Mouse (Mus musculus) embryonic facial prominence, embryonic 11.5 days (tissue): ENCODE measurements around the gene Cyp2d10. TPM values are rescaled to one million over a fixed set of nuclear protein-coding genes. Genes with fewer than 3 reads are reported as not detected.

Source experiments
- ATAC-seq: fragments of 200-750 bp; cut with Nextera tagmentation; replicated peaks from 2 replicates; pipeline ENCODE4 v1.8.0; 2017; ENCODE audit warnings: low read depth; ENCODE audit not compliant: insufficient number of reproducible peaks, low FRiP score, low TSS enrichment
- DNase-seq: peaks from one replicate; pipeline ENCODE4 v3.0.0-alpha.2; 2015; ENCODE audit warnings: low spot score
- H3K27ac ChIP-seq: fragments of 300-500 bp; sonication (generic); replicated peaks from 2 replicates; pipeline ENCODE4 v1.5.1; 2014; ENCODE audit warnings: mild to moderate bottlenecking, low read depth, low read length, control low read depth
- H3K27me3 ChIP-seq: fragments of 300-500 bp; sonication (generic); 2 replicates; pipeline ENCODE4 v1.6.1; 2014; ENCODE audit warnings: mild to moderate bottlenecking, low read length, moderate library complexity, mixed read lengths; ENCODE audit not compliant: control insufficient read depth, insufficient read depth
- H3K36me3 ChIP-seq: fragments of 300-500 bp; sonication (generic); replicated peaks from 2 replicates; pipeline ENCODE4 v1.6.1; 2014; ENCODE audit warnings: low read depth, mild to moderate bottlenecking, low read length, moderate library complexity, mixed read lengths; ENCODE audit not compliant: control insufficient read depth, insufficient read depth
- H3K4me1 ChIP-seq: fragments of 300-500 bp; sonication (generic); 2 replicates; pipeline ENCODE4 v1.6.1; 2014; ENCODE audit warnings: low read length, mixed read lengths; ENCODE audit not compliant: control insufficient read depth, insufficient read depth
- H3K4me2 ChIP-seq: fragments of 300-500 bp; sonication (generic); 2 replicates; pipeline ENCODE4 v1.6.1; 2014; ENCODE audit warnings: low read depth, mild to moderate bottlenecking, control low read depth, low read length, moderate library complexity
- H3K4me3 ChIP-seq: fragments of 300-500 bp; sonication (generic); 2 replicates; pipeline ENCODE4 v1.5.1; 2014; ENCODE audit warnings: low read depth, low read length, control low read depth
- H3K9ac ChIP-seq: fragments of 300-500 bp; sonication (generic); replicated peaks from 2 replicates; pipeline ENCODE4 v1.6.1; 2014; ENCODE audit warnings: mild to moderate bottlenecking, control low read depth, low read length
- H3K9me3 ChIP-seq: fragments of 300-500 bp; sonication (generic); replicated peaks from 2 replicates; pipeline ENCODE4 v1.6.1; 2016; ENCODE audit warnings: mild to moderate bottlenecking, low read length, inconsistent platforms, mixed read lengths; ENCODE audit not compliant: control insufficient read depth
- WGBS: fragments of 180-500 bp; shearing (Covaris S2); extraction: QIAGEN DNeasy Blood & Tissue Kit; methylation state at CpG from one replicate; pipeline ENCODE4 v1.1.7; 2014; 5-methylcytosine and 5-hydroxymethylcytosine counted together
- polyA plus RNA-seq: library from polyadenylated mRNA; unstranded; fragments of >200 nt; fragmentation: Nextera tagmentation; extraction: Ambion mirVana; gene quantifications from 2 replicates; pipeline ENCODE4 v1.2.1, GENCODE M21; 2014

The Cyp2d10 gene
- polyA plus RNA-seq, 1 experiment from 2014 or later: not detected

GRCm38 (mm10) chr15:82435606-82436005 lies 28.6 kb upstream of the Cyp2d10 start:
- Histone ChIP-seq H3K9ac (no peak overlapping the region), H3K4me1 (no peaks in the 10 kb centered on the region), H3K27me3 (no peaks in the 10 kb centered on the region), H3K4me3 (no peak overlapping the region), H3K4me2 (no peak overlapping the region), H3K27ac (no peak overlapping the region), H3K9me3 (no peaks in the 10 kb centered on the region), H3K36me3 (no peaks in the 10 kb centered on the region)
- DNase-seq: no peak
- WGBS: 87% methylated on average over 2 of the region's 2 CpGs
- ATAC-seq: no peak

GRCm38 (mm10) chr15:82435011-82435410 lies 28.0 kb upstream of the Cyp2d10 start:
- Histone ChIP-seq H3K27me3 (no peaks in the 10 kb centered on the region), H3K27ac (no peak overlapping the region), H3K4me1 (no peaks in the 10 kb centered on the region), H3K9me3 (no peaks in the 10 kb centered on the region), H3K4me2 (no peak overlapping the region), H3K36me3 (no peaks in the 10 kb centered on the region), H3K9ac (no peak overlapping the region), H3K4me3 (no peak overlapping the region)
- DNase-seq: no peak
- no peak for ATAC-seq
- WGBS: 81% methylated on average over 3 of the region's 3 CpGs

DNA sequence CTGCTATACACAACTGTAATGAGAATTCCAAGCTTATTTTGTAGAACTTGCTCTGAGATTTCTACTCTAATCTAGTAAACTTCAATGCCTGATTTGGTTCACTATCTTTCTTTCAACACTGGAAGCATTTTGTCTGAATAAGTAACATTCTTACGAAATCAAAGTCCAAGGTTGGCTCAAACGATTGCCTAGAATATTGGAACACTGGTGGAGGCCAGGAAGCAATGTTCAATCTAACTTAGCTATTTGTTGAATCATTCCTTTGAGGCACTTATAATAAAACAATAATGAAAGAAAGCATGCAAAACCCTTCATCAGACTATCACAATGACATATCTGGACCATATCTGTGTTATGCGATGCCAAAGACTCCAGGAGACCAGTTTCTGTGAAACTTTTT lies 27.5 kb upstream of the Cyp2d10 start:
- Histone ChIP-seq H3K4me3 (no peak overlapping the region), H3K27me3 (no peaks in the 10 kb centered on the region), H3K27ac (no peak overlapping the region), H3K9me3 (no peaks in the 10 kb centered on the region), H3K4me2 (no peak overlapping the region), H3K4me1 (no peaks in the 10 kb centered on the region), H3K9ac (no peak overlapping the region), H3K36me3 (no peaks in the 10 kb centered on the region)
- no peak for ATAC-seq
- no peak for DNase-seq
- WGBS: 91% methylated on average over 3 of the region's 3 CpGs

DNA sequence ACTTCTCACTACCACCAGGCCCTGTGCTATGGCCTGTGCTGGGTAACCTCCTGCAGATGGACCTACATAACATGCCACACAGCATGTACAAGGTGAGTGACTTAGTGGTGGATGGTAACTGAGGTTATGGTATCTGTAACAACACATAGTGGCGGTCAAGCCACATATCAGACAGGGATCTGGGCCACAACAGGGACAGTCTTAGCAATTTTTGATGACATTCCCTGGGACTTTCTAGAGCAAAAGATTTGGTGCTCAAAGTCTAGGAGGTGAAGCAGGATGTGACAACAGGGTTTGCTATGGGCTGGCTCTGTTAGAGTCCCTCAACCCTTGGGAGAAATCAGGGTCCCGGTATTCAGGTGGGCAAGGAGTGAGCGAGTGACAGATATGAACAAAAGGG lies 26.6 kb upstream of the Cyp2d10 start:
- H3K27me3 ChIP-seq: no peaks in the 10 kb centered on the region
- H3K4me1 ChIP-seq: no peaks in the 10 kb centered on the region
- WGBS: 96% methylated on average over 3 of the region's 3 CpGs
- H3K9ac ChIP-seq: no peak overlapping the region
- H3K27ac ChIP-seq: no peak overlapping the region
- no peak for DNase-seq
- H3K36me3 ChIP-seq: no peaks in the 10 kb centered on the region
- no peak overlapping the region for H3K4me3 ChIP-seq
- no peak overlapping the region for H3K4me2 ChIP-seq
- H3K9me3 ChIP-seq: no peaks in the 10 kb centered on the region
- ATAC-seq: no peak

DNA sequence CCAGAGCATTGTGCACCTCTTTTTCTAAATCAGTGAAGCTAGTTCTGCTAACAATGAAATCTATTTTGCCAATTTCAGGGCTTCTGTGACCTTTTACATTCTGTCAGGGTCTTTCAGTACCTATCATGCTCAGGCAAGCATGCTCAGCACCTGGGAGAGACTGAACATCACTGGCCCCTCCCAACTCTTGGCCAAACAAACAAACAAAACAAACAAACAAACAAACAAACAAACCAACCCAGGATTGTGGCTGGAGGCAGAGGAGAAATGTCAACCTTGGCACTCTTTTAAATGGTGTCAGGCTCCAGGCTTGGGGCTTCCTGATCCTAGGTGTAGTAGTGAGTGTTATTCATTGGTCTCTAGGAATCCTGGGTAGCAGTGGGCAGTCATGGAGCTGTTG lies 26.1 kb upstream of the Cyp2d10 start, which contains the start of gene Cyp2d9:
Cyp2d9 (plus strand) TSS at position 301 of the 400 bp plus-strand sequence.
- Histone ChIP-seq H3K27me3 (no peaks in the 10 kb centered on the region), H3K4me1 (no peaks in the 10 kb centered on the region), H3K36me3 (no peaks in the 10 kb centered on the region), H3K4me3 (no peak within 1 kb of the TSS), H3K27ac (no peak within 1 kb of the TSS), H3K9ac (no peak within 1 kb of the TSS), H3K9me3 (no peaks in the 10 kb centered on the region), H3K4me2 (no peak within 1 kb of the TSS)
- DNase-seq: no peak
- no peak for ATAC-seq

- Histone ChIP-seq H3K4me1 (no peaks in the 10 kb centered on the region), H3K27me3 (no peaks in the 10 kb centered on the region), H3K9ac (no peak overlapping the region), H3K4me3 (no peak overlapping the region), H3K9me3 (no peaks in the 10 kb centered on the region), H3K4me2 (no peak overlapping the region), H3K27ac (no peak overlapping the region), H3K36me3 (no peaks in the 10 kb centered on the region)
- WGBS: 71% methylated on average over 3 of the region's 3 CpGs
- ATAC-seq: no peak
- no peak for DNase-seq
Observed at GRCm38 (mm10) chr15:82423471-82423870, 16.5 kb upstream of the Cyp2d10 start.

DNA sequence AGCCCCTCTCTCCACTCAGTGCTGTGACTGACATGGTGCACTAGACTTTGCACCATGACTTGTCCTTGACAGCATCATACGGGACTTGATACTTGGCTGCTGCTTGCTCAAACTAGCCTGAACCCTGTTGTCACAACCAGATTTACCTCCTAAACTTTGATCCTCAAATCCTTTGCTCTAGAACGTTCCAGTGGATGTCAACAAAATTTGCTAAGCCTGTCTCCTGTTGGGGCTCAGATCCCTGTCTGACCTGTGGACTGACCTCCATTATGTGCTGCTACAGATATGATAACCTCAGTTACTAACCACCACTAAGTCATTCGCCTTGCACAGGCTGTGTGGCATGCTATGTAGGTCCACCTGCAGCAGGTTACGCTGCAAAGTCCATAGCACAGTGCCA lies 15.9 kb upstream of the Cyp2d10 start:
- DNase-seq (no peak), ATAC-seq (no peak)
- whole genome bisulfite sequencing: 77% methylated on average over 4 of the region's 4 CpGs
- Histone ChIP-seq H3K9ac (no peak overlapping the region), H3K27me3 (no peaks in the 10 kb centered on the region), H3K4me2 (no peak overlapping the region), H3K4me3 (no peak overlapping the region), H3K27ac (no peak overlapping the region), H3K36me3 (no peaks in the 10 kb centered on the region), H3K9me3 (no peaks in the 10 kb centered on the region), H3K4me1 (no peaks in the 10 kb centered on the region)

GRCm38 (mm10) chr15:82418616-82419015 lies 11.6 kb upstream of the Cyp2d10 start:
- H3K4me1 ChIP-seq: no peaks in the 10 kb centered on the region
- DNase-seq: no peak
- H3K9me3 ChIP-seq: no peaks in the 10 kb centered on the region
- no peak overlapping the region for H3K4me2 ChIP-seq
- no peak overlapping the region for H3K4me3 ChIP-seq
- H3K9ac ChIP-seq: no peak overlapping the region
- no peaks in the 10 kb centered on the region for H3K27me3 ChIP-seq
- H3K36me3 ChIP-seq: no peaks in the 10 kb centered on the region
- ATAC-seq: no peak
- 79% methylated on average over 1 of the region's 1 CpGs for WGBS
- H3K27ac ChIP-seq: no peak overlapping the region
